Mouse (Mus musculus): ENCODE data around the gene Fam184a.

DNA sequence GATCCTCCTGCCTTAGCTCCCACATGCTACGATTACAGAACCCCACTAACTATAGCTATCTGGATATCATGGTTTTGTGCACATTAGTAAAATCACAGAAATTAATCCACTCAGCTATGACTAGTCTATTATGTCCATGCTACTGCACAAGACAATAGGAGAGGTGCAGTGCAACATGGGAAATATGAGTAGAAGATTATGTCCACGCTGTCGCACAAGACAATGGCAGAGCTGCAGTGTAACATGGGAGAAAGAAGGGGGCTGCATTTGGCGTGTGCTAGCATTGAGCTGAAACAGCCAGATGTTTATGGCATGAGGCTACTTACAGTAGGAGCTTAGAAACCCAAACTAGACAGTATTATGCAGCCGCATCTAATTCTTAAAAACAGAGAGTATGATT lies 8.0 kb downstream of the Fam184a start:
- TF ChIP-seq POLR2A (IDR thresholded peaks at IDR 0.05; ENCODE audit: extremely low read depth, insufficient read depth, low read length) (no peak), CTCF (IDR thresholded peaks at IDR 0.05; ENCODE audit: low read depth, low read length) (no peak)

Data from liver, adult 2 months (tissue).